In the genomic region with DNA sequence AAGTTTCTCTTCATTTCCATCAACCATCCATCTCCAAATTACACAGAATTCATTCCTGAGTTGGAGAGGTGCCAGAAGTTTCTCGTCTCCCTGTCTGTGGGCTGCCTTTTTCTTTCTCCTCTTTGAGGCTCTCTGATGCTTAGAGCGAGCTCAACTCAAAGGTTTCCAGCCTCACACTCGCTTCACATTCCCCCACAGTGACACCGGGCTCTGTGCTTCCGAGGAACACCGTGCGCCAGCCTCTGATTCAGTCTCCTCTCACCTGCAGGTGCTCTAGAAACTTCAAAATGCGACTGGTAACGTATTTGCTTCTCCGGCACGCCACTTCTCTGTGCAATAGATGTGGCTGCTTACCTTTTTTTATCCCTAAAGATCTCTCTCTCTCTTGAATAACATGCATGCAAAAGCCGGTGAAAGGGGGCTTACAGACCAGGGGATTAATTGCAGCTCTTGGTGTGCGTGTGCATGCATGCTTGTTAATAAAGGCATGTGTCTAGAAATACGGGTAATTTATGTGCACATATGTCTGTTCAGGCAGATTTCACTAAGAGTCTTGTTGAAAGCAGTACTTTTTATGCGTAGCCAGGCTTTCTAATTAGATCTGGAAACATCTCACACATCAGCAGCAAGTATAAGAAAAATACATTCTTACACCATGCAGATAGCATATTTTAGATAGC, we compare ENCODE assay signal across 11 mouse cellular contexts. TPM values are rescaled to one million over a fixed set of nuclear protein-coding genes. Genes with fewer than 3 reads are reported as not detected.
A peak's percentile ranks its signal among the peaks of the same experiment; 100 is the strongest.
DNase-seq lines count a peak whose midpoint lies in the region; ATAC-seq lines count a peak whose summit lies in the region.
"Had no signal": no experiment of that assay in that cellular context is flagged by ENCODE, and none has a peak within 500 bp of the region (broad histone marks: within the 10 kb centered on the region; RNA-seq: fewer than 3 reads in every experiment).

Gene Iqcj, plus strand, starts transcription at position 195 of the 680 bp plus-strand sequence.
Gene Iqschfp, plus strand, starts transcription at position 207 of the 680 bp plus-strand sequence.

- 59% methylated on average over 15 of the region's 15 CpGs for WGBS in kidney, embryonic 16.5 days
- 6% methylated on average over 15 of the region's 15 CpGs for WGBS in forebrain, embryonic 16.5 days
- WGBS in neural tube, embryonic 15.5 days, result 16% methylated on average over 15 of the region's 15 CpGs

- ATAC-seq in kidney, embryonic 16.5 days (ENCODE audit: low FRiP score, low TSS enrichment), result no peak
- ATAC-seq in forebrain, embryonic 16.5 days, result peak; percentile 75
- peak; percentile 67 for ATAC-seq in neural tube, embryonic 15.5 days (ENCODE audit: low FRiP score)
- ATAC-seq in megakaryocyte progenitor cell, adult 5-6 weeks (replicated peaks; ENCODE audit: poor library complexity), result no peak

- no peaks in the 10 kb centered on the region for H3K9me3 ChIP-seq in kidney, embryonic 16.5 days (ENCODE audit: low read length)
- no peaks in the 10 kb centered on the region for H3K9me3 ChIP-seq in forebrain, embryonic 16.5 days (ENCODE audit: control insufficient read depth, low read length)
- H3K9me3 ChIP-seq in neural tube, embryonic 15.5 days (replicated peaks), result no peaks in the 10 kb centered on the region
- H3K9me3 ChIP-seq: heart, embryonic 15.5 days; stomach, embryonic 15.5 days had no signal

- H3K27ac ChIP-seq in kidney, embryonic 16.5 days (ENCODE audit: low read length), result no peak within 1 kb of the TSS
- peak within 1 kb of the TSS; percentile 81 for H3K27ac ChIP-seq in forebrain, embryonic 16.5 days (ENCODE audit: low read length)
- H3K27ac ChIP-seq in neural tube, embryonic 15.5 days (replicated peaks), result peak within 1 kb of the TSS; percentile 71
- H3K27ac ChIP-seq: heart, embryonic 15.5 days; stomach, embryonic 15.5 days had no signal

- no peak for DNase-seq in kidney, adult 11 months
- DNase-seq in left cerebral cortex, adult 8-10 months (ENCODE audit: low spot score in 2 of 2), result peak; percentile 11 to 28
- no peak for DNase-seq in heart, adult 9 months (ENCODE audit: low spot score in 2 of 2)
- DNase-seq in Muller cell, postnatal 12 days (ENCODE audit: inconsistent ontology term), result no peak
- DNase-seq: adrenal gland, postnatal 36 days had no signal

- no peak within 1 kb of the TSS for H3K4me3 ChIP-seq in kidney, embryonic 16.5 days (ENCODE audit: low read length)
- H3K4me3 ChIP-seq in forebrain, embryonic 16.5 days (replicated peaks; ENCODE audit: low read length), result peak within 1 kb of the TSS; percentile 46
- peak within 1 kb of the TSS; percentile 37 for H3K4me3 ChIP-seq in neural tube, embryonic 15.5 days (replicated peaks)
- H3K4me3 ChIP-seq: heart, embryonic 15.5 days; stomach, embryonic 15.5 days had no signal

- no peaks in the 10 kb centered on the region for H3K27me3 ChIP-seq in kidney, embryonic 16.5 days (ENCODE audit: insufficient read depth, low read length)
- no peaks in the 10 kb centered on the region for H3K27me3 ChIP-seq in forebrain, embryonic 16.5 days (replicated peaks; ENCODE audit: control insufficient read depth, insufficient read depth, low read length)
- H3K27me3 ChIP-seq in neural tube, embryonic 15.5 days (replicated peaks), result no peaks in the 10 kb centered on the region
- H3K27me3 ChIP-seq: heart, embryonic 15.5 days; stomach, embryonic 15.5 days had no signal

- H3K4me1 ChIP-seq in kidney, embryonic 16.5 days (ENCODE audit: insufficient read depth, low read length), result no peaks in the 10 kb centered on the region
- H3K4me1 ChIP-seq in forebrain, embryonic 16.5 days (replicated peaks; ENCODE audit: control insufficient read depth, insufficient read depth, low read length), result 0 out of 2 replicates have a peak, but pooled peaks cover 10% of the 10 kb centered on the region
- peaks cover 18% of the 10 kb centered on the region for H3K4me1 ChIP-seq in neural tube, embryonic 15.5 days
- H3K4me1 ChIP-seq: heart, embryonic 15.5 days; stomach, embryonic 15.5 days had no signal

- no peaks in the 10 kb centered on the region for H3K36me3 ChIP-seq in kidney, embryonic 16.5 days (ENCODE audit: insufficient read depth, low read length)
- H3K36me3 ChIP-seq in forebrain, embryonic 16.5 days (ENCODE audit: control insufficient read depth, insufficient read depth), result no peaks in the 10 kb centered on the region
- H3K36me3 ChIP-seq in neural tube, embryonic 15.5 days, result no peaks in the 10 kb centered on the region
- H3K36me3 ChIP-seq: heart, embryonic 15.5 days; stomach, embryonic 15.5 days had no signal

- no peak within 1 kb of the TSS for H3K9ac ChIP-seq in kidney, embryonic 16.5 days (replicated peaks; ENCODE audit: low read length)
- peak within 1 kb of the TSS; percentile 57 for H3K9ac ChIP-seq in forebrain, embryonic 16.5 days (replicated peaks; ENCODE audit: low read depth, low read length)
- H3K9ac ChIP-seq in neural tube, embryonic 15.5 days (replicated peaks), result peak within 1 kb of the TSS; percentile 27
- H3K9ac ChIP-seq: heart, embryonic 15.5 days; stomach, embryonic 15.5 days had no signal

- 0 out of 2 replicates have a peak within 1 kb of the TSS, but pooled peaks have one; percentile 2 for H3K4me2 ChIP-seq in kidney, embryonic 16.5 days (replicated peaks; ENCODE audit: low read depth, low read length)
- H3K4me2 ChIP-seq in forebrain, embryonic 16.5 days (ENCODE audit: low read length), result peak within 1 kb of the TSS; percentile 73
- peak within 1 kb of the TSS; percentile 56 for H3K4me2 ChIP-seq in neural tube, embryonic 15.5 days
- H3K4me2 ChIP-seq: heart, embryonic 15.5 days; stomach, embryonic 15.5 days had no signal

RNA-seq across cellular contexts. Expression of gene Iqcj, which starts in this region (rescaled TPM):
- not detected in 2 replicates for polyA plus RNA-seq in kidney, embryonic 16.5 days (2015; fragmentation: Nextera tagmentation; extraction: Ambion mirVana)
- 0.68 and 1.5 TPM in 2 replicates for polyA plus RNA-seq in forebrain, embryonic 16.5 days (2015; fragmentation: Nextera tagmentation; extraction: Ambion mirVana)
- total RNA-seq in left cerebral cortex, adult 8-10 months (2022), result 1 to 10 TPM; 2.1 to 3.6 (median 2.9) TPM
- 0.57 and 0.93 TPM in 2 replicates for polyA plus RNA-seq in neural tube, embryonic 15.5 days (2015; fragmentation: Nextera tagmentation; extraction: Ambion mirVana)
- total RNA-seq in megakaryocyte progenitor cell, adult 5-6 weeks (2015), result not detected in 2 replicates
- not detected in 2 replicates for total RNA-seq in megakaryocyte progenitor cell, adult 5-6 weeks (2017)
- total RNA-seq: adrenal gland, postnatal 36 days had no signal
- polyA plus RNA-seq: heart, embryonic 15.5 days; stomach, embryonic 15.5 days had no signal

RNA-seq across cellular contexts. Expression of gene Iqschfp, which starts in this region (rescaled TPM):
- 0.27 TPM in 1 of 2 replicates, not detected in the other for polyA plus RNA-seq in kidney, embryonic 16.5 days (2015; fragmentation: Nextera tagmentation; extraction: Ambion mirVana)
- polyA plus RNA-seq in forebrain, embryonic 16.5 days (2015; fragmentation: Nextera tagmentation; extraction: Ambion mirVana), result 4.6 and 5.3 TPM in 2 replicates
- total RNA-seq in left cerebral cortex, adult 8-10 months (2022), result 10 to 100 TPM in 2 of 4 experiments, 1 to 10 TPM in 2; 5.7 to 17.5 (median 8.7) TPM
- polyA plus RNA-seq in neural tube, embryonic 15.5 days (2015; fragmentation: Nextera tagmentation; extraction: Ambion mirVana), result 4.8 and 7.2 TPM in 2 replicates
- total RNA-seq in megakaryocyte progenitor cell, adult 5-6 weeks (2015), result not detected in 2 replicates
- not detected in 2 replicates for total RNA-seq in megakaryocyte progenitor cell, adult 5-6 weeks (2017)
- total RNA-seq: adrenal gland, postnatal 36 days had no signal
- polyA plus RNA-seq: heart, embryonic 15.5 days had no signal

Comparison
In these comparisons a context has a peak if more than half of its experiments do, and no peak if none do; other contexts are left out.
1. RNA of gene Iqschfp (total RNA-seq): 5.7 to 17.5 TPM in left cerebral cortex, adult 8-10 months; not detected in megakaryocyte progenitor cell, adult 5-6 weeks; every median in the first group is over 4 times any median in the second.
2. ATAC-seq: peak in forebrain, embryonic 16.5 days (single experiment) and neural tube, embryonic 15.5 days (single experiment); none in kidney, embryonic 16.5 days (single experiment) and megakaryocyte progenitor cell, adult 5-6 weeks (single experiment).
3. H3K4me2 ChIP-seq: peak in every context shown above with its lines; median percentile 73 in forebrain, embryonic 16.5 days; 56 in neural tube, embryonic 15.5 days; 2 in kidney, embryonic 16.5 days.
4. DNase-seq: peak in left cerebral cortex, adult 8-10 months (2 of 2); none in kidney, adult 11 months (single experiment), heart, adult 9 months (0 of 2) and Muller cell, postnatal 12 days (single experiment).